Mouse (Mus musculus): Measurements from ENCODE around the gene Pik3ap1.

Pik3ap1 gene

DNA sequence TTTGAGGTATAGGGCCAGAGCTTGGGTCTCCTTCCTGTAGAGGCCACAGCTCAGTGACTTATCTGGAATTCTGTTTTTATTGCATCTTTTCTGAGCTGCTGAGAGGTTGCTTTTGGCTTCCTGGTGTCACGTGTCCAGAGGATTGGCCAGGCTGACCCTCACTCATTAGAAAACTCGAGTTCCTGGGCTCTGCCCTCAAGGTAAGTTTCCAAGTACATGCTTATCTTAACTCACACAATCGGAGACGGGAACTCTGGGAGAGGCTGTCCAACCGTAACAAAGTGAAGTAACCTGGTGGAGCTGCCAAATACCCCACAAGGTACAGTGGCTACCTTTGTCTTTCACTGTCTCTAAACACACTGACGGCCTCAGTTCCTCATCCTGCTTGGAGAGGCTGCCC lies 81.5 kb downstream of the Pik3ap1 start:
- in situ Hi-C loops (cut with MboI; ENCODE audit: low pct_unique_long_range_greater_than_20kb in 1 of 2, low sequenced_read_pairs in 2 of 2, unreplicated experiment in 1 of 2): loop anchor here in 1 of 2 experiments (25.0 kb wide), 1 partner anchor 309 kb away; no protein-coding TSS in a partner anchor

DNA sequence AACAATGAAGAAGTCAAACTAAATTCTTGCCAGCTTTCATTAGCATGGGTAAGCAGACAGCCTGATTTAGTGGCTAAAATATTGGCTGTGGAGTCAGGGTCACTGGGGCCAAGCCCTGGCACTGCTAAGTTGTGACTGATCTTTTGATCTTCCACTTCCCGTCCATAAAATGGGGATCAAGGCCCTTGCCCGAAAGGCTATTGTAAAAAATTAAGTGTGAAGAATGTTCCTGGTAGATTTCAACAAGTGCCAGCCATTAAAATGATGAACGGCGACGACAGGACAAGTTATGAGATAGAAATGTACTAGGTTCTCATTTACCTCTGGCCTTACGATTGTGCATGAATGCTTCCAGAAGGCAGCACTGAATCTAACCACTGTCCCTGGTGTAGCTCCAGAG lies 83.0 kb downstream of the Pik3ap1 start:
- in situ Hi-C loops (cut with MboI; ENCODE audit: low pct_unique_long_range_greater_than_20kb in 1 of 2, low sequenced_read_pairs in 2 of 2, unreplicated experiment in 1 of 2): loop anchor here in 1 of 2 experiments (25.0 kb wide), 1 partner anchor 310 kb away; no protein-coding TSS in a partner anchor

DNA sequence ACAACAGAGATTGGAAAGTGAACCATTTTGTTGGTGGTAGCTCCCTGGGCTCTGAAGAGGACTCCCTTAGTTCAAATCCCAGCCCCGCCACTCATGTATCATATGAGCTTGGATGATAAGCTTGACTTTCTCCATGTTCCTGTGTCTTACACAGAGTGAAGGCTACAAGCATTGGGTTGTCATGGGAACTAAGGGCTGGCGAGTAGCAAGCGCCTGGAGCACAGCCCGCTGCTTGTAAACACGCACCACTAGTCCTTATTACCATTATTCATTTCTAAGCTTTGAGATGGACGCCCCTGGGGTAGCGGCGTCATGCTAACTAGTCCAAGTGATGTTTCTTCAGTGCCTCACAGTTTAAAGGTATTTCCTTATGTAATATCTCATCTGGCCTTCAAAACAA lies 85.5 kb downstream of the Pik3ap1 start:
- in situ Hi-C loops (cut with MboI; ENCODE audit: low pct_unique_long_range_greater_than_20kb in 1 of 2, low sequenced_read_pairs in 2 of 2, unreplicated experiment in 1 of 2): no loop called here

DNA sequence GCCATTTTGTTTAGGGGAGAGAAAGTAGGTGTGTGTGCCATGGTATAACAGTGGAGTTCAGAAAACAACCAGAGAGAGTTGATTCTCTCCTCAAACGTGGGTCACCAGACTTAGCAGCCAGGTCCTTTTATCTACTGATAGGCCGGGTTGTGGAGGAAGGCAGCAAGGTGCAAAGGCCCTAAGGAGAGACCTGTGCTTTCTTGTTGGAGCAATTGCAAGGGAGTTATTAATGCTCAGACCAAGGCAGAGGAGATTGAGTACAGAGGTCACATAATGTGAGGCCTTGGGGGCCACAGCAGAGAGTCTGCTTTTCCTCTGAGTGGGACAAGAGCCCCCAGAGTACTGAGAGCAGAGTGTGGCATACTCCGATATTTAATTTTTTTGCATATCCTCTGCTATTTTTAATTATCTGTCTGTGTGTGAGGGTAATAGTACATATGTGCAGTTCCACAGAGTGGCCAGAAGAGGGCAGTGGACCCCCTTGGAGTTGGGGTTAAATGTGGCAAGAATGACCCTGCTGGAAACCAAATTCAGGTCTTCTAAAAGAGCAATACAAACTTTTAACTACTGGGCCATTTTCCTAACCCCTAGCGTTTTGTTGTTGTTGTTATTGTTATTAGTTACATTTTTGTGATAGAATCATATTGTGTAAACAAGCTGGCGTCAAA lies 93.8 kb downstream of the Pik3ap1 start:
- in situ Hi-C loops (cut with MboI; ENCODE audit: low pct_unique_long_range_greater_than_20kb in 1 of 2, low sequenced_read_pairs in 2 of 2, unreplicated experiment in 1 of 2): no loop called here

DNA sequence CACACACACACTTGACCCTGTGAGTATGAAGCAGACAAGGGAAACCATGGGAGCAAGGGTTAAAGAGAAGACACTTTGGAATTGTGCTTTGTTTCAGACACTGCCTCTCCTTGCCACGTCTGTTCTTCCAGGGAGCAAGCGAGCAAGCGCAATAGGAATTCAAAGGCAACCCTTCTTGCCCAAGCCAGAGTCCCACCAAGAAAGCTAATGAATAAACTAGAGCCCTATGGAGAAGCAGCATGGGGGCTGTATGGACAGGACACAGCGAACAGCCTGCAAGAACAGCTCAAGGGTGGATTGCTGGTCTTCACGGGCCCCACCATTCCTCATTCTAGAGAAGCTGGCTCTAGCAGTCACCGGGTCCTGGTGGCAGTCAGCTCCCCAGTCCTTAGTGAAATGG lies 96.3 kb downstream of the Pik3ap1 start:
- in situ Hi-C loops (cut with MboI; ENCODE audit: low pct_unique_long_range_greater_than_20kb in 1 of 2, low sequenced_read_pairs in 2 of 2, unreplicated experiment in 1 of 2): no loop called here

DNA sequence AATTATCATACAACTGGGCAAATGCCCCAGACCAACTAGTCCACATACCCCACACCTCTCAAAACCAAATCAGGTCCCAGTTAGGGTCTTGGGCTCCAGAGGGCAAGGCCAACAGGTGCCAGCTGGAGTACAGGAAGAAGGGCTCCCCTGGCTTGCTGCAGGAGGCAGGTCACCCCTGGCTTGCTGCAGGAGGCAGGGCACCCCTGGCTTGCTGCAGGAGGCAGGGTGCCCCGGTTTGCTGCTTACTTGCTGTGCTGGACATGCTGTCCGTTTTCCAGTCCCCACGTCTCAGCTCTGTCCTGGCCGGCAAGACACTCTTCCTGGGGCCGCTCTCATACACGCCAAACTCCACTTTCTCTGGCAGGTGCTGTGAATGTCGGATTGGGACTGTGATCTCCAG lies 97.7 kb downstream of the Pik3ap1 start:
- in situ Hi-C loops (cut with MboI; ENCODE audit: low pct_unique_long_range_greater_than_20kb in 1 of 2, low sequenced_read_pairs in 2 of 2, unreplicated experiment in 1 of 2): no loop called here

DNA sequence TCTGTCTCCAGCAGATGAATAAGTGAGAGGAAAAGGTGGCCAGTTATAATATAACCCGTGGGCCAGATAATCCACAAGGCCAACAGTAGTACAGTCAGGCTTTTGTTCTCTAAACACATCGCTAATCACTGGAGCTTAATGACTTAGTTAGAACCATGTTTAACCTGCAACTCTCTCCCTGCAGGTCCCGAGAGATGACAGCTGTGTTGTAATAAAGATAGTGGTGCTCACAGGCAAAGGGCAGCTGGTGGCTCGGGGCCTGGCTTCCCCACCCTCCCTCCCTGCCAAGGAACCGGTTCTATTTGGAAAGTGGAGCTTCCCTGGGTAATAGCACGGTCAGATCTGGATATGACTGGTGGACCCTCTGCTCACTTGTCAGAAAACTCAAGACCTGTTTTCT lies 100.4 kb downstream of the Pik3ap1 start:
- in situ Hi-C loops (cut with MboI; ENCODE audit: low pct_unique_long_range_greater_than_20kb in 1 of 2, low sequenced_read_pairs in 2 of 2, unreplicated experiment in 1 of 2): no loop called here

DNA sequence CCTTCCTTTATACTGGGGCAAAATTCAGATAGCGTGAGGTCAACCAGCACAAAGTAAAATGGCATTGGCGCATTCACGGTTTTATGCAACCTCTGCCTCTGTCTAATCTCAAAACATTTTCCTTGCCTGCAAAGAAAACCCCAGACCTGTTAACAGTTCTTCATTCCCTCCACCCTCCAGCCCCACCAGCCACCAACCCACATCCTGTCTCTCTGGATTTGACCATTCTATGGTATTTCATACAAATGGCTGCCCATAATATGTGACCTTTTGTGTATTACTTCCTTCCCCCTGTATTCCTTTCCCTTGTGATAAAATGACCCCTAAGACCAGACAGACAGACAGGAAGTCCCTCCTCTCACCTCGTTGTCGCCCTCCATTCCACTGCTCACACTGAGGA lies 102.2 kb downstream of the Pik3ap1 start:
- in situ Hi-C loops (cut with MboI; ENCODE audit: low pct_unique_long_range_greater_than_20kb in 1 of 2, low sequenced_read_pairs in 2 of 2, unreplicated experiment in 1 of 2): no loop called here

DNA sequence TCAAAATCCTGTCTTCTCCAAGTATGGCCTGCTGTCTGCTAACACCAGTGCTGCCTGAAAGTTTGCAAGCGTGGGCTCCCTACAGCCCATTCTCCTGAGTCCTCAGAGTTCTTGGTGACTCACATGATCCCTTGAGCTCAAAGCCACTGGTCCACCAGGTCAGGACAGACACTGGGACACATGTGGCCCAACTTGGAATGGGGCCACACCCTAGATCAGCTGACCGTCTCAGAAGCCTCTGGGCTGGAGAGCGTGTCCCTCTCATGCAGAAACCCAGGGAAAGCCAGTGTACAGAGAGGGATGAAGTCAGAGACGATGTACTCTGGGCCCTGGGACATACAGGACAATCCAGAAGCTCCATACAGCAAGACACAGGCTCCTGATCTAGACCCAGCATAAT lies 102.7 kb downstream of the Pik3ap1 start:
- in situ Hi-C loops (cut with MboI; ENCODE audit: low pct_unique_long_range_greater_than_20kb in 1 of 2, low sequenced_read_pairs in 2 of 2, unreplicated experiment in 1 of 2): no loop called here

DNA sequence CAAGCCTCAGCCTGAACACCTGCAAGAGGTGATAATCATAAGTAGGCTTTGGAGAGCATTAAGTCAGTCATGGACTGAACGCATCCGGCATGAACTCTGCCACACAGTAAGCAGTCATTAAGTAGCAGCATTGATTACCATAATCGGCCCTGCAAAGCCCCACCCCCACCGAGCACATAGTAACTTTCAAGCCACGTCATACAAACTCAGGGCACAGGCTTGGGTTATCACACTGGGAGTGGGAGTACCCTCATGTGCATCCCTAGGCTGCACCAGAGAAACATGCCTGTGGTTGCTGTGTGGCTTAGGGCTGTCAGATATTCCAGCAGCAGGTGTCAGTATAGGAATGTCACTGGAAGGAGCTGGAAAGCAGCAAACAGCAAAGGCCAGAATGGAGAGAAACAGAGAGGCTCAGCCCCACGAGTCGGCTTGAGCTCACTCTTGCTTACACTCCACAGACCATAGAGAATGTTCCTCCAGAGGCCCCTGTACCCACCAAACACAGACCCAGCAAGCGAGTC lies 105.1 kb downstream of the Pik3ap1 start:
- in situ Hi-C loops (cut with MboI; ENCODE audit: low pct_unique_long_range_greater_than_20kb in 1 of 2, low sequenced_read_pairs in 2 of 2, unreplicated experiment in 1 of 2): no loop called here

DNA sequence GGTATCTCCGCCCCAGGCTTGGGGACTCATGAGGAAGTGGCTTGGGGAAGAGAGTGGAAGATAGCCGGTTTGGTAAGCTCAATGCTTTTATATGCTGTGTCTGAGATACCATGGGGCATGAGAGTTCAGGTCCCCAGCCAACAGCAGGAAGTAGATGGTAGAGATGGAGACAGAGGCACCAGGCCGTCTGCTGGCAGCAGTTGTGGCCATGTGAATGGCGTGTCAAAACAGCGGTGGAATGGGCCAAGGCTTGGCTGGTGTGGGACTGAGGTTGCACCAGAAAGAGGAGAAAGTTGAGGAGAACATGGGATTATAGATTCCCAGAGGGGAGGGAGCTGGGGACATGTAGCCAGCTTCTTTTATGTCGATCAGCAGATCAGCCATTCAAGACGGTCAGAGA lies 106.3 kb downstream of the Pik3ap1 start:
- in situ Hi-C loops (cut with MboI; ENCODE audit: low pct_unique_long_range_greater_than_20kb in 1 of 2, low sequenced_read_pairs in 2 of 2, unreplicated experiment in 1 of 2): no loop called here

DNA sequence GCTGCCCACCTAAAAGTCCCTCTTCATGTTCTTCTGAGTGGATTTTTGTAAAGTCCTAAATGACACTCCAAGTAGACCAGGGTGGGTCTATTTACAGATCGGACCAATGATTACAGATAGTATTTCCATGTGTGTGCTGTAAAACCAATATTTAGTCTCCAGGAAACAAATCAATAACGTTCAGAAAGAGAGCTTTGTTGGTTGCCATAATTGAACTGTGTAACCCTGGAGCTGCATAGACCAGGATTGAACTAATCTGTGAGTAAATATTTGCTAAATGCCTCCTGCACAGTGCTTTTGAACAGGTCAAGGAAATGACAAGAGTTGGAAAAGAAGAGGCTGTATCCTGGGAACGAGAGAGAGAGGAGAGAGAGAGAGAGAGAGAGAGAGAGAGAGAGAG lies 109.3 kb downstream of the Pik3ap1 start:
- in situ Hi-C loops (cut with MboI; ENCODE audit: low pct_unique_long_range_greater_than_20kb in 1 of 2, low sequenced_read_pairs in 2 of 2, unreplicated experiment in 1 of 2): no loop called here

DNA sequence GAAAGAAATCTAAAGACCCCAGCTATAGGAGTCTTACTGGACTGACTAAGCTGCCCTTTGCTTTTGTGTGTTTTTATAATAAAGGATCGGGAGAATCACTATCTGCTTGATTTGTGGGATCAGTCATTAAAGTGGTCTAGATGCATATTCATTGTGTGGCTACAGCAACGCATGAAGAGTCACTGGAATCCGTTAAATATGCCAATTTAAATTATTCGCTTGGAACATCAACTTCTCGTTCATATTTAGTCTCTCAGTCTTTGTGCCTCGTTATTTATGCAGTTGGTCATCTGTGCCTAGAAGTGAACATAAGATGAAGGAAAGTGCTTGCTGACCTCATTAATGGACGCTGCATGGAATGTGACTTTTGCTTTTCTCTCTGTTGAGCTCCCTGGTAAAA lies 114.0 kb downstream of the Pik3ap1 start:
- in situ Hi-C loops (cut with MboI; ENCODE audit: low pct_unique_long_range_greater_than_20kb in 1 of 2, low sequenced_read_pairs in 2 of 2, unreplicated experiment in 1 of 2): no loop called here

DNA sequence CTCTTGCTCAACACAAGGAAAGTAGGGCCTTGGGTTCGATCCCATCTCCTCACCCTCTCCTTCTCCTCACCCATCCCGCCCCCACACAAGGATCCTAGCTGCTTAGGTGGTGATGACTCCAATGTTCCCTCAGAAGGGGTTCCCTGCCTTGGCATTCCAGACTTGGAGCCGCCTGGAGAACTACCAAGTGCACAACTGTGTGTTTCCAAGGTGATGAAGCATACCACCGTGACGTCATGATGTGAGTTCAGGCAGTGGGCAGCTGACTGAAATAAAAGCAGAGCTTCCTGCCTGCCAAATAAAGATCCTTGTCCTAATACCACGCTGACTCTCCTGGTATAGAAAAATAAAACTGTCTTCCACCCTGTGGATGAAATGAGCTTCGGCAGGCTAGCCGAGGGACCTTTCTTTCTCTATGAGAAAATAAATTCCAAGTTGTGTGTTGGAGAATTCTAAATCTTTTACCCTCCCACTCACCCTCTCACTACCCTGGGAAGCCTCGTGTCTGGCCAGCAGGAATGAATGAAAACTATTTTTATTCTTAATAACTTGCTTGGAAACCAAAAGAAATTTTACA lies 114.7 kb downstream of the Pik3ap1 start:
- in situ Hi-C loops (cut with MboI; ENCODE audit: low pct_unique_long_range_greater_than_20kb in 1 of 2, low sequenced_read_pairs in 2 of 2, unreplicated experiment in 1 of 2): no loop called here

DNA sequence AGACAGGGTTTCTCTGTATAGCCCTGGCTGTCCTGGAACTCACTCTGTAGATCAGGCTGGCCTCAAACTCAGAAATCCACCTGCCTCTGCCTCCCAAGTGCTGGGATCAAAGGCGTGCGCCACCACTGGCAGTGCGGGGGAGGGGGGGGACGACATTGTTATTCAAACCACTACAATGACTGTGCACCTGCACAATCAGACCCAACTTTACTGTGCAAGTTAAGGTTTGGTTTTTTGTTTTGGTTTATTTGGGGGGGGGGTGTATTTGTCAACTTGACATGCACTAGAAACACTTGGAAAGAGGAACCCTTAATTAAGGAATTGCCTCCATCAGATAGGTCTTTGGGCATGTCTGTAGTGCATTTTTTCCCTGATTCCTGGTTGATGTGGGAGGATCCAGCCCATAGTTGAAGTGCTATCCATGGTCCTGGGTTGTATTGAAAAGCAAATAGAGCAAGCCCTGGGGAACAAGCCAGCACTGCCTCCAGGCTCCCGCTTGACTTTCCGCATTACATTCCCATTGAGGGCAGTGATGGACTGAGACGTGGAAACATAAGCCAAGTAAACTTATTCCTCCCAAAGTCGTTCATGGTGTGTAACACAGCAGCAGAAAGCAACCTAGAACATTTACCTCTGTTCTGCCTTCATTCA lies 118.5 kb downstream of the Pik3ap1 start:
- in situ Hi-C loops (cut with MboI; ENCODE audit: low pct_unique_long_range_greater_than_20kb in 1 of 2, low sequenced_read_pairs in 2 of 2, unreplicated experiment in 1 of 2): no loop called here

DNA sequence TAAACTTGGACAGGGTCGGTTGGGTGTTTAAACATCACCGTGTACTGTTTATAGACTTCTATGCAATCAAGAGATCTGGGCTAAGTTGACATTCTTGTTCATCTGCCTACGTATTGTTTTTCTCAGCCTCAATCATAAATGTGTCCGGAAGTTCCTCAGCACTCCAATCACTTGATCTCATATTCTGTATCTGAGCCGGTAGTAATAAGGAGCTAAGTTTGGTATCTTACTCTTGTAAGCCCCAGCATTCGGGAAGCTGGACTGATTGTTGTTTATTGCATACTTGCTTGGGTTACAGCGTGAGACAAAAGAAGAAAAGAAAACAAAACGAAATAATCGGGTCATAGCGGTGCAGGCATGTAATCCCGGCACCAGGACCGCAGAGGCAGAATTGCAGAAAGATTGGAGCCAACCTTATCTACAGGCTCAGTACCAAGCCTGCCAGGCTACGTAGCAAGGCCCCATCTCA lies 120.5 kb downstream of the Pik3ap1 start:
- in situ Hi-C loops (cut with MboI; ENCODE audit: low pct_unique_long_range_greater_than_20kb in 1 of 2, low sequenced_read_pairs in 2 of 2, unreplicated experiment in 1 of 2): no loop called here

DNA sequence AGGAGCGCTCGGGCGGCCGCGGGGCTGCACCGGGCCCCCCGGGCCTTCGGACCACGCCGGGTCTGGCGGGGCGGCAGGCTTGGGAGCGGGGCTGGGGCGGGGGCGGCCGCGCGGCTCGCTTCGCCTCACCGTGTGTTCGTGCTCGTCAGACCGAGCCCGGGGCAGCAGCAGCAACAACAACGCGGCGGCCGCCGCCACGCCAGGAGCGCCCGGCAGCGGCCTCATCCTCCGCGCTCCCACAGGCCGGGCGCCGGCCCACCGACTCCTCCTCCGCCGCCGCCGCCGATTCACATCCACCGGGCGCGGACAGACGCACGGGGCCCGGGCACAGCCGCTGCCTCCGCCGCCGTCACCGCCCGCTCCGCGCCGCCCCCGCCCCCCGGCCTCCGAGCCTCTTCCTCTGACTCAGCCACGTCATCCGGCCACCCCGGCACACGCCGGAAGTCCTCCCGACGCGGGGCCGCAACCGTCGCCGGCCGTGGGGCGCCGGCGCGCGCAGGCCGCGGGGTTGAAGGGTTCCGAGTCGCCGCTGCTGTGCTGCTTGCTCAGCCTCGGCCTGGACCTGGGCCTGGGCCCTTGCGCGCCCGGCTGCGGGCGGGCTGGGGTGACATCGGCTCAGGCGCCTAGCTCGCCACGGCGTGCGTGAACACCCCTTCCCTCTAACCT lies 121.1 kb downstream of the Pik3ap1 start, which contains the start of gene Tm9sf3:
Gene Tm9sf3, minus strand, starts transcription at position 368 of the 666 bp plus-strand sequence.
- in situ Hi-C loops (cut with MboI; ENCODE audit: low pct_unique_long_range_greater_than_20kb in 1 of 2, low sequenced_read_pairs in 2 of 2, unreplicated experiment in 1 of 2): no loop called here

DNA sequence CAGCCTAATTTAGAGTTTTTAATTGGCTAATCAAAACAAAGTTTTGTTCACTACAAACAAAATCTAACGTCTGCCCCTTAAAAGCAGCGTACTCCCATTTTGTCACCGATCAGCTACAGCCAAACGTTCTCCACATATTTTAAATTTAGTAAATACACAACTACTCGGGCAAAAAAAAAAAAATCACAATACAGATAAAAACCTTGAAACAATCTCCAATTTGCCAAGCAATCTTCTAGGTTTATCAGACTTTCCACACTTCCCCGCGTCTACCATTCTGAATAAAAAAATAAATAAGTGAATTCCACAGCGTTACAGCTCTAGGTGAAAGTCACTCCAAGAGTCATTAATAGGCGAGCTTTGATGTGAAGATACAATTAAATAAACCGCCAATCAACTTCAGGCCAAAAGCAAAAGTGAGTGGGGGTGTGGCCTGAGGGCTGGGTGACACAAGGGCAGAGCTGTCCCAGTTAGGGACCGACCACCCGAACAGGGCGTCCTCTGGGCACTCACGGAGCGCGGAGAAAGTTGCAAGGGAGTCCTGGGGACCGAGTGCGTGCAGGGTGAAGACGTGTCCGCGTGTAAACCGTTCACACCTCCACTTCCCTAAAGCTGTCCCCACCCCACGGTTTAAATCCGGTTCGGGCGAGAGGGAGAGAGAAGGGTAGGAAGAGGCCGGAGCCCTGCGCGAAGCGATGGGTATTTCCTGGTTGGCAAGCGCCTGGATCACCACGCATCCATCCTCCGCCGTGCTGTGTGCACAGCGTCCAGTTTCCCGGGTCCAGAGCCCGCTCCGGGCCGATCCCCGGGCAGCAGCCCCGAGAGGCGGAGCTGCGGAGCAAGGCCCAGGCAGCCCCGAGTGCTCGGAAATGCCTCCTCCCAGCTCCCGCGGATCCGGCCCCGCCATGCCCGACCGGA lies 121.9 kb downstream of the Pik3ap1 start:
- in situ Hi-C loops (cut with MboI; ENCODE audit: low pct_unique_long_range_greater_than_20kb in 1 of 2, low sequenced_read_pairs in 2 of 2, unreplicated experiment in 1 of 2): no loop called here

Measured in mouse embryonic stem cell (cell line).